Mouse (Mus musculus) heart, postnatal 0 days (tissue): Measurements from ENCODE around the gene Rfx4. TPM values are rescaled to one million over a fixed set of nuclear protein-coding genes. Genes with fewer than 3 reads are reported as not detected.

Source experiments
- ATAC-seq: fragments of 200-750 bp; cut with Nextera tagmentation; 2 replicates; pipeline ENCODE4 v1.8.0; 2017; ENCODE audit warnings: low read depth, moderate number of reproducible peaks, moderate library complexity; ENCODE audit not compliant: insufficient read depth
- DNase-seq: peaks from one replicate; pipeline ENCODE4 v3.0.0-alpha.2; 2016; ENCODE audit warnings: low spot score
- H3K27ac ChIP-seq: fragments of 300-500 bp; sonication (generic); 2 replicates; pipeline ENCODE4 v1.5.1; 2014; ENCODE audit warnings: low read depth, mild to moderate bottlenecking
- H3K27me3 ChIP-seq: fragments of 300-500 bp; sonication (generic); 2 replicates; pipeline ENCODE4 v1.6.1; 2014; ENCODE audit warnings: low read length, mixed read lengths; ENCODE audit not compliant: control insufficient read depth, insufficient read depth
- H3K36me3 ChIP-seq: fragments of 300-500 bp; sonication (generic); replicated peaks from 2 replicates; pipeline ENCODE4 v1.6.1; 2014; ENCODE audit warnings: low read length, mixed read lengths; ENCODE audit not compliant: control insufficient read depth, insufficient read depth
- H3K4me1 ChIP-seq: fragments of 300-500 bp; sonication (generic); 2 replicates; pipeline ENCODE4 v1.6.1; 2014; ENCODE audit warnings: antibody characterized with exemption; ENCODE audit not compliant: control insufficient read depth, insufficient read depth
- H3K4me2 ChIP-seq: fragments of 300-500 bp; sonication (generic); 2 replicates; pipeline ENCODE4 v1.6.1; 2014; ENCODE audit warnings: low read depth, mild to moderate bottlenecking, low read length, moderate library complexity
- H3K4me3 ChIP-seq: fragments of 300-500 bp; sonication (generic); 2 replicates; pipeline ENCODE4 v1.5.1; 2014; ENCODE audit warnings: low read depth, low read length
- H3K9ac ChIP-seq: fragments of 300-500 bp; sonication (generic); replicated peaks from 2 replicates; pipeline ENCODE4 v1.6.1; 2014; ENCODE audit warnings: low read depth, low read length, mixed read lengths
- H3K9me3 ChIP-seq: fragments of 300-500 bp; sonication (generic); replicated peaks from 2 replicates; pipeline ENCODE4 v1.6.1; 2016; ENCODE audit warnings: low read length; ENCODE audit not compliant: control insufficient read depth
- CTCF ChIP-seq: IDR thresholded peaks from 2 replicates; pipeline ENCODE4 v1.5.1; 2016; ENCODE audit warnings: antibody characterized with exemption, control low read depth, low read depth
- EP300 ChIP-seq: IDR thresholded peaks from 2 replicates; pipeline ENCODE4 v1.6.1; 2016; ENCODE audit warnings: antibody characterized with exemption, low read depth
- WGBS: fragments of 180-500 bp; shearing (Covaris S2); extraction: QIAGEN DNeasy Blood & Tissue Kit; methylation state at CpG from one replicate; pipeline ENCODE4 v1.1.7; 2014; 5-methylcytosine and 5-hydroxymethylcytosine counted together
- polyA plus RNA-seq: library from polyadenylated mRNA; unstranded; fragments of >200 nt; fragmentation: Nextera tagmentation; extraction: Ambion mirVana; gene quantifications from 2 replicates; pipeline ENCODE4 v1.2.1, GENCODE M21; 2015
- total RNA-seq: library from RNA; depleted of rRNA; stranded (reverse); fragments of >200 nt; gene quantifications from 2 replicates; pipeline ENCODE4 v1.2.3, GENCODE M21; 2014; ENCODE audit warnings: low replicate concordance

Gene Rfx4
- total and polyA plus RNA-seq, 2 experiments from 2014 or later, result not detected

GRCm38 (mm10) chr10:84901676-84902075 lies 145.8 kb downstream of the Rfx4 start:
- Histone ChIP-seq H3K9ac (no peak overlapping the region), H3K36me3 (no peaks in the 10 kb centered on the region), H3K4me1 (0 out of 2 replicates have a peak, but pooled peaks cover 4% of the 10 kb centered on the region), H3K27me3 (no peaks in the 10 kb centered on the region), H3K9me3 (no peaks in the 10 kb centered on the region), H3K4me3 (no peak overlapping the region), H3K27ac (no peak overlapping the region), H3K4me2 (no peak overlapping the region)
- DNase-seq, result no peak
- 60% methylated on average over 5 of the region's 5 CpGs for WGBS
- TF ChIP-seq CTCF, result no peak
- peak; percentile 44; the same call in 1 of the 2 replicates for ATAC-seq

DNA sequence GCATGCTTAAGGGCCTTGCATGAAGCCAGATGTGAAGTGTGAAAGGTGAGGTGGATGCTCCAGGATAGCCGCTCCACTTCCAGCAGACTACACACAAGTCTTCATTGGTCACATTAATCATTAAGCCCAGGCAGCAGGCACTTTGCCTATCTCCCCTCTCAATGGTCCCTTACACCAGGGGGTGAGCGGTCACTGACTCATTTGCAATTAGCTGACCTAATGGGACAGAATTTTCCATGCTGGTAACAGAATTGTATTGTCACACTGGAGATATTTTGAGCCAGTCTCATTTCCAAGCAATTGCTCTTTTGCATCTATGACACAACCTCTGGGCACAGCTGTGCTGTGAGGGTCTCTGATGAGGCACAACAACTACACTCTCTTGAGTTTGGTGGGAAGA lies 146.4 kb downstream of the Rfx4 start:
- ATAC-seq, result no peak

GRCm38 (mm10) chr10:84903307-84903706 lies 147.4 kb downstream of the Rfx4 start:
- no peaks in the 10 kb centered on the region for H3K27me3 ChIP-seq
- no peak overlapping the region for H3K9ac ChIP-seq
- 0 out of 2 replicates have a peak, but pooled peaks cover 4% of the 10 kb centered on the region for H3K4me1 ChIP-seq
- 43% methylated on average over 7 of the region's 7 CpGs for WGBS
- ATAC-seq, result no peak
- H3K27ac ChIP-seq, result no peak overlapping the region
- peak overlapping the region; percentile 39 for H3K4me2 ChIP-seq
- H3K9me3 ChIP-seq, result no peaks in the 10 kb centered on the region
- DNase-seq, result no peak
- no peak overlapping the region for H3K4me3 ChIP-seq
- no peak for TF ChIP-seq EP300
- TF ChIP-seq CTCF, result no peak
- no peaks in the 10 kb centered on the region for H3K36me3 ChIP-seq

More for the DNA sequence above, 146.4 kb downstream of the Rfx4 start:
- Histone ChIP-seq H3K4me1 (0 out of 2 replicates have a peak, but pooled peaks cover 4% of the 10 kb centered on the region), H3K4me3 (no peak overlapping the region), H3K36me3 (no peaks in the 10 kb centered on the region), H3K9ac (no peak overlapping the region), H3K27me3 (no peaks in the 10 kb centered on the region), H3K4me2 (no peak overlapping the region), H3K9me3 (no peaks in the 10 kb centered on the region), H3K27ac (no peak overlapping the region)
- no peak for TF ChIP-seq EP300
- no peak for TF ChIP-seq CTCF
- 74% methylated on average over 2 of the region's 2 CpGs for WGBS
- DNase-seq, result no peak

GRCm38 (mm10) chr10:84903742-84904141 lies 147.9 kb downstream of the Rfx4 start:
- H3K4me1 ChIP-seq, result 0 out of 2 replicates have a peak, but pooled peaks cover 4% of the 10 kb centered on the region
- H3K27me3 ChIP-seq, result no peaks in the 10 kb centered on the region
- WGBS, result 10% methylated on average over 5 of the region's 5 CpGs
- no peaks in the 10 kb centered on the region for H3K9me3 ChIP-seq
- no peak overlapping the region for H3K9ac ChIP-seq
- ATAC-seq (no peak), DNase-seq (no peak)
- H3K36me3 ChIP-seq, result no peaks in the 10 kb centered on the region
- H3K4me3 ChIP-seq, result 0 out of 2 replicates have a peak overlapping the region, but pooled peaks have one; percentile 4
- peak overlapping the region; percentile 39 for H3K4me2 ChIP-seq
- TF ChIP-seq EP300, result no peak
- TF ChIP-seq CTCF, result no peak
- no peak overlapping the region for H3K27ac ChIP-seq

DNA sequence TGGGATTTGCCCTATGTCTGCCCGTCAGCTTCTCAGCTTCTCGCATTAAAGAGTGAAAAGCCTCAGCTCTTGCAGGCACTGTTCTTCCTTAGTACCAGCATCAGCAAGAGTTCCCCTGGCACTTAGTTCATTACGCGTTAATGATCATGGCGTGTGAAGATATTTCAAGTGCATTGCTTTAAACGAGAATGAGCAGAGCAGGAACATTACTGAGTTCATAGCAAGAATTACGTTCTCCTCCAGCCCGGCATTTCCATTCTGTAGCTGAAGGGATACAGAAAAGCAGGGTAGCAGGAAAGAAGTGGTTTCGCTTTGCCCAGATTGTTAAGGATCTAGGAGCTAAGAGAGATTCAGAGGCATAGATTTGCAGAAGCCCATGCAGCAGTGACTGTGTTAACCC lies 151.0 kb downstream of the Rfx4 start:
- Histone ChIP-seq H3K4me2 (no peak overlapping the region), H3K9me3 (no peaks in the 10 kb centered on the region), H3K4me1 (0 out of 2 replicates have a peak, but pooled peaks cover 4% of the 10 kb centered on the region), H3K36me3 (no peaks in the 10 kb centered on the region), H3K27me3 (no peaks in the 10 kb centered on the region), H3K27ac (no peak overlapping the region), H3K4me3 (no peak overlapping the region), H3K9ac (no peak overlapping the region)
- DNase-seq (no peak), ATAC-seq (no peak)
- 74% methylated on average over 9 of the region's 9 CpGs for WGBS
- TF ChIP-seq EP300, result no peak
- TF ChIP-seq CTCF, result no peak

GRCm38 (mm10) chr10:84908006-84908405 lies 152.1 kb downstream of the Rfx4 start:
- no peaks in the 10 kb centered on the region for H3K36me3 ChIP-seq
- no peak overlapping the region for H3K9ac ChIP-seq
- no peak for ATAC-seq
- DNase-seq, result no peak
- no peaks in the 10 kb centered on the region for H3K27me3 ChIP-seq
- no peaks in the 10 kb centered on the region for H3K9me3 ChIP-seq
- TF ChIP-seq CTCF, result no peak
- no peak for TF ChIP-seq EP300
- H3K4me3 ChIP-seq, result no peak overlapping the region
- no peak overlapping the region for H3K4me2 ChIP-seq
- 0 out of 2 replicates have a peak, but pooled peaks cover 4% of the 10 kb centered on the region for H3K4me1 ChIP-seq
- no peak overlapping the region for H3K27ac ChIP-seq
- 87% methylated on average over 3 of the region's 3 CpGs for WGBS
